Comparison of ENCODE assay signal across 14 mouse cellular contexts in genomic region chr16:31293761-31294160, GRCm38 (mm10). TPM values are rescaled to one million over a fixed set of nuclear protein-coding genes. Genes with fewer than 3 reads are reported as not detected.
"Had no signal": no experiment of that assay in that cellular context is flagged by ENCODE, and none has a peak within 500 bp of the region (broad histone marks: within the 10 kb centered on the region; RNA-seq: fewer than 3 reads in every experiment).

No protein-coding gene starts in this region.

- H3K4me2 ChIP-seq: limb, embryonic 13.5 days; midbrain, embryonic 11.5 days had no signal

- H3K9me3 ChIP-seq: limb, embryonic 13.5 days; megakaryocyte, embryonic 14.5 days had no signal

- H3K27ac ChIP-seq: limb, embryonic 13.5 days; liver, embryonic 14.5 days; stomach, postnatal 0 days had no signal

- H3K9ac ChIP-seq: limb, embryonic 13.5 days; liver, embryonic 14.5 days had no signal

- H3K36me3 ChIP-seq: limb, embryonic 13.5 days had no signal

- DNase-seq: kidney, adult 9 months; kidney, postnatal 10 days; left cerebral cortex, postnatal 4 days; lung, adult 18-20 months; lung, postnatal 36 days; right cerebral cortex, postnatal 14 days had no signal

- ATAC-seq: lung, postnatal 0 days; midbrain, embryonic 16.5 days had no signal

- H3K27me3 ChIP-seq: limb, embryonic 13.5 days had no signal

- H3K4me3 ChIP-seq: limb, embryonic 13.5 days; megakaryocyte, embryonic 14.5 days had no signal

RNA-seq across cellular contexts. Expression of gene Apod, which starts 20.8 kb away (rescaled TPM):
- total RNA-seq: liver, adult 2 months had no signal
- polyA plus RNA-seq: liver, adult 2 months had no signal
